Mouse (Mus musculus): ENCODE results near the gene Slc26a3.
"Not testable (repeated sequence)": the region's sequence is repeated elsewhere in the genome, so short reads cannot be mapped to it uniquely, and the experiment has no call there.

Gene Slc26a3

GRCm38 (mm10) chr12:31421901-31422574 lies 31.4 kb downstream of the Slc26a3 start:
- in situ Hi-C loops (cut with MboI, MseI) = no loop called here

GRCm38 (mm10) chr12:31437791-31438190 lies 47.1 kb downstream of the Slc26a3 start:
- in situ Hi-C loops (cut with MboI, MseI) = no loop called here

GRCm38 (mm10) chr12:31439612-31440011 lies 48.9 kb downstream of the Slc26a3 start:
- in situ Hi-C loops (cut with MboI, MseI) = no loop called here

GRCm38 (mm10) chr12:31444131-31444546 lies 53.5 kb downstream of the Slc26a3 start:
- in situ Hi-C loops (cut with MboI, MseI) = no loop called here

GRCm38 (mm10) chr12:31444827-31445226 lies 54.2 kb downstream of the Slc26a3 start:
- in situ Hi-C loops (cut with MboI, MseI) = no loop called here

- in situ Hi-C loops (cut with MboI, MseI) = no loop called here
Observed at GRCm38 (mm10) chr12:31449341-31449740, 58.7 kb downstream of the Slc26a3 start.

- in situ Hi-C loops (cut with MboI, MseI) = loop anchor here (10.0 kb wide), 1 partner anchor 1041 kb away; no protein-coding TSS in a partner anchor
Observed at GRCm38 (mm10) chr12:31456271-31456670, 65.6 kb downstream of the Slc26a3 start.

- in situ Hi-C loops (cut with MboI, MseI) = loop anchor here (10.0 kb wide), 1 partner anchor 1044 kb away; no protein-coding TSS in a partner anchor
Observed at GRCm38 (mm10) chr12:31458474-31458873, 67.8 kb downstream of the Slc26a3 start.

- in situ Hi-C loops (cut with MboI, MseI) = not testable (repeated sequence)
Observed at GRCm38 (mm10) chr12:31460270-31460669, 69.6 kb downstream of the Slc26a3 start.

DNA sequence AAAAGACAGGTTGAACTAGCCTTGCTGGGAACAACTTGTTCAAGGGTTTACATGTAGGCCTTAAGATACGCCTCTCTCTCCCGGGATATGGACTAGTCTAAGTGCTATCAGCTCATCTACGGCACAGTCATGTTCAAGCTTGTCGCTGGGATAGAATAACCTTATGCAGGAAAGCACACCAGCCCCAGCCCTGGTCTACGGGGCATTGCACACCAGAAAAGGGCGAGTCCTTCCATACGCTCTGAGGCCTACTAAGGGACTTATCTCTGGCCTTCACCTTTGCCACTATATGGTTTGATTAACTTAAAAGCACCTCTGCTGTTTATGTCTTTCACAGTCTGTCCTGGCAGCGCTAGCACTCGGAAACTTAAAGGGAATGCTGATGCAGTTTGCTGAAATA lies 70.7 kb downstream of the Slc26a3 start:
- in situ Hi-C loops (cut with MboI, MseI) = no loop called here

- in situ Hi-C loops (cut with MboI, MseI) = no loop called here
Observed at GRCm38 (mm10) chr12:31462615-31463014, 71.9 kb downstream of the Slc26a3 start.

DNA sequence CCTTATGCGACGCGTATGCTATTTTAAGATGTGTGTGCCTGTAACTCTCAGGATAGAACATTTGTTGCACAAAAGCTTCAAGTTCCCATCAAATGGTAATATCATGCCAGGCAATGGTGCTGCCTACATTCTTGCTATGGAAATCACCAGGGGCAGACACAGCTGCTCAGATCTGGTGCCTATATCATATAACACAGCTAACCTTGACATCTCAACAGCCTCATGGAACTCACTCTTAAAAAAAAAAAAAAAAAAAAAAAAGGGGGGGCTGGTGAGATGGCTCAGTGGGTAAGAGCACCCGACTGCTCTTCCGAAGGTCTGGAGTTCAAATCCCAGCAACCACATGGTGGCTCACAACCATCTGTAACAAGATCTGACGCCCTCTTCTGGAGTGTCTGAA lies 87.5 kb downstream of the Slc26a3 start:
- in situ Hi-C loops (cut with MboI, MseI) = not testable (repeated sequence)

- in situ Hi-C loops (cut with MboI, MseI) = no loop called here
Observed at GRCm38 (mm10) chr12:31486431-31486830, 95.8 kb downstream of the Slc26a3 start.

DNA sequence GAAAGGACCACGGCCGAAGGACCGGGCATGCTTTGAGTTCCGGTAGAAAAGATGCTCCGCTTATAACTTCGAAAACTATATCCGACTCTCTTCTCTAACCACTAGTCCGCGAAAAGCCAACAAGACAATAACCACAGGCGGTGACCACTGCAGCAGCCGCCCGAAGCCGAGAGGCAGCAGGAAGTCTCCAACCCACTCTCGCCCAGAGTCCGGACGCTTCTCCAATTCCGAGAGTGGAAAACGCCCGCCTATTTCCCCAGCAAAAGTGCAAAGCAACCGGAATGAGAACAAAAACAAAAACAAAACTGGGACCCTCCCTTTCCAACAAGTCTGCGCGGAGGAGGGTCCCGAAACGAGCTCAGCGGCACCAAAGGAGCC lies 108.3 kb downstream of the Slc26a3 start:
- in situ Hi-C loops (cut with MboI, MseI) = loop anchor here (5.0 to 10.0 kb wide), 3 partner anchors 133 to 584 kb away; partner anchors contain the start of genes Acp1, Bcap29, Dld and Sh3yl1

- in situ Hi-C loops (cut with MboI, MseI) = loop anchor here (5.0 to 10.0 kb wide), 3 partner anchors 133 to 585 kb away; partner anchors contain the start of genes Acp1, Bcap29, Dld and Sh3yl1
Observed at GRCm38 (mm10) chr12:31499314-31500131, 108.9 kb downstream of the Slc26a3 start, which contains the start of gene Cbll1. Gene Cbll1 (minus strand): TSS chr12:31499616.

GRCm38 (mm10) chr12:31500196-31500595 lies 109.5 kb downstream of the Slc26a3 start:
- in situ Hi-C loops (cut with MboI, MseI) = no loop called here

DNA sequence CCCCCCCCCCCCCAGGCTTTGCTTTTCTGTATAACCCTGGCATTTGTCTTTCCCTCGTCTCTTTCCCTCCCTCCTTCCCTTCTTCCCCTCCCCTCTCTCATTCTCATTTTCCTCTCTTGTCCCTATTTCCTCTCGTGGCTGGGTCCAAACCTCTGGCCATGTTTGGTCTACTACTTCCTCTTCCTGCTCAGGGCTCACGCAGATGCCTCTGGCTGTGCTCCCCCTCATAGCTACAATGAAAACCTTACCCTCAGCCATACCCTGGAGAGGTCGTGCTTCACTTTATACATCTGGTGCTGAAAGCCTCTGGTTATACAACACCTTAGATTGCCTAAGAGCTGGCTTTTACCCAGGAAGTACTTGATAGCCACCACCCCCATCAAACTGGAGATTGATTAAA lies 110.6 kb downstream of the Slc26a3 start:
- in situ Hi-C loops (cut with MboI, MseI) = no loop called here

GRCm38 (mm10) chr12:31503211-31503610 lies 112.5 kb downstream of the Slc26a3 start:
- in situ Hi-C loops (cut with MboI, MseI) = no loop called here

GRCm38 (mm10) chr12:31507718-31508364 lies 117.2 kb downstream of the Slc26a3 start:
- in situ Hi-C loops (cut with MboI, MseI) = no loop called here

DNA sequence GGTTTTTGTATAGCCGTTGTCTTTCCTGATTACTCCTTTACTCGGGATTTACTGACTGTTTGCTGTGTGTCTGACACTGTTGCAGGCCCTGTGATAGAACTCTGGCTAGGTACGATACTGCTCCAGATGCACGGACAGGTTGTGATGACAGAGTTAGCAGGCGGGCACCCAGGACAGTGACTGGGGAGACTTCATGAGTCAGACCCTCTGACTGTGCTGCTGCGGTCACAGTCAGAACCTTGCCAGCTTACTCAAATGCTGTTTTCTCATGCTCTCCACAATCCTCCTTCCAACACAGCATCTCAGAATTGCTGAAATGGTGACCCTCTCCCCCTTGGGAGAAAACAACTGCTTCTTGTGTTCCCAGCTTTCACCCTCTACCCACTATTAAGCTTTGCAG lies 117.8 kb downstream of the Slc26a3 start:
- in situ Hi-C loops (cut with MboI, MseI) = no loop called here

DNA sequence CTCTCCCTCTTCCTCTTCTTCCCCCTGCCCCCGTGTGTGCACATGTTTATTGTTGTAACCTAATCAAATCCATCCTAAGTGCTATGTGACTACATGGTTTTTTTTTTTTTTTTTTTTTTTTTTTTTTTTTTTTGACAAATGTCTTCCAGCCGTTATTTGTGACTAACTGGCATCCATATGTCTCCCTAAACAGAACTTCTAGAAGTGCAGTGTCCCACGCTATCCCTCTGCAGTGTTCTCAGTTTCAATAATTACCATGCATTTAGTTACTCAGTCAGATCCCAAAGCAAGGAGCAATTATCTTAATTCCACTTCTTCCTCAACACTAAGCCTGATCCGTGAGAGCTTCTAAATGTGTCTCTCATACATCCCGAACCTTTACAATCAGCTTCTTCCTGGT lies 120.5 kb downstream of the Slc26a3 start:
- in situ Hi-C loops (cut with MboI, MseI) = loop anchor here (5.0 kb wide), 1 partner anchor 416 kb away; no protein-coding TSS in a partner anchor

Data from regulatory T cell (primary cell).